Mouse (Mus musculus) hindbrain, embryonic 16.5 days (tissue): ENCODE data around the gene St5. TPM values are rescaled to one million over a fixed set of nuclear protein-coding genes. Genes with fewer than 3 reads are reported as not detected.
A peak's percentile ranks its signal among the peaks of the same experiment; 100 is the strongest.

Experiments
- ATAC-seq: fragments of 200-750 bp; cut with Nextera tagmentation; 2 replicates; pipeline ENCODE4 v1.8.0; 2017; ENCODE audit warnings: moderate TSS enrichment, moderate library complexity
- H3K27ac ChIP-seq: fragments of 300-500 bp; sonication (generic); 2 replicates; pipeline ENCODE4 v1.5.1; 2014; ENCODE audit warnings: low read depth, mild to moderate bottlenecking, control low read depth, low read length, moderate library complexity
- H3K27me3 ChIP-seq: fragments of 300-500 bp; sonication (generic); replicated peaks from 2 replicates; pipeline ENCODE4 v1.6.1; 2014; ENCODE audit warnings: low read length; ENCODE audit not compliant: control insufficient read depth, insufficient read depth
- H3K36me3 ChIP-seq: fragments of 300-500 bp; sonication (generic); 2 replicates; pipeline ENCODE4 v1.6.1; 2014; ENCODE audit warnings: mild to moderate bottlenecking, low read length, moderate library complexity, mixed read lengths; ENCODE audit not compliant: control insufficient read depth, insufficient read depth
- H3K4me1 ChIP-seq: fragments of 300-500 bp; sonication (generic); 2 replicates; pipeline ENCODE4 v1.6.1; 2014; ENCODE audit warnings: low read depth, low read length; ENCODE audit not compliant: control insufficient read depth, insufficient read depth
- H3K4me2 ChIP-seq: fragments of 300-500 bp; sonication (generic); 2 replicates; pipeline ENCODE4 v1.6.1; 2014; ENCODE audit warnings: mild to moderate bottlenecking, low read length, control low read depth, moderate library complexity
- H3K4me3 ChIP-seq: fragments of 300-500 bp; sonication (generic); 2 replicates; pipeline ENCODE4 v1.5.1; 2014; ENCODE audit warnings: mild to moderate bottlenecking, low read length, control low read depth, moderate library complexity
- H3K9ac ChIP-seq: fragments of 300-500 bp; sonication (generic); 2 replicates; pipeline ENCODE4 v1.6.1; 2014; ENCODE audit warnings: low read depth, mild to moderate bottlenecking, control low read depth, low read length, moderate library complexity
- H3K9me3 ChIP-seq: fragments of 300-500 bp; sonication (generic); 2 replicates; pipeline ENCODE4 v1.6.1; 2014; ENCODE audit warnings: mild to moderate bottlenecking, low read length, moderate library complexity; ENCODE audit not compliant: control insufficient read depth
- WGBS: fragments of 180-500 bp; shearing (Covaris S2); extraction: QIAGEN DNeasy Blood & Tissue Kit; methylation state at CpG from one replicate; pipeline ENCODE4 v1.1.7; 2014; 5-methylcytosine and 5-hydroxymethylcytosine counted together
- polyA plus RNA-seq: library from polyadenylated mRNA; unstranded; fragments of >200 nt; fragmentation: Nextera tagmentation; extraction: Ambion mirVana; gene quantifications from 2 replicates; pipeline ENCODE4 v1.2.1, GENCODE M21; 2015

St5 gene
- polyA plus RNA-seq, 1 experiment from 2014 or later = 21.3 TPM

DNA sequence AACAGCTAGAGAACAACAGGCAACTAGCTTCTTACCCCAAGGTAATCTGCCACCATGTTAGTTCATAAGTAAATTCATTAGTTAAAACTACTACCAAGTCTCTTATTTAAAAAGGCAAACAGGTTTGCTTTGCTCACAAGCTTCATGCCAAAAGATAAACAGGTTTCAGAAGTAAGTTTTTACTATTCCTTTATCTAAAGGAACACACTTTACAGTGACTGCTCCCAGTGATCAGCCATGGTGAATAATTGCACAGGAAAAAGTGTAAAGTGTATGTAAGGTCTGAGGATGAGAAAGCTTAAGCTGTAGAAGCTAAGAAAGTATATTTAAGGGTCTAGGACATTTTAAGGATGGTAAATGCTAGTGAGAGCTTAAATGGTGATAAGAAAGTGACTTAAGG is 109.4 kb downstream of the St5 start:
- ATAC-seq = no peak
- no peaks in the 10 kb centered on the region for H3K27me3 ChIP-seq
- H3K9ac ChIP-seq = no peak overlapping the region
- no peaks in the 10 kb centered on the region for H3K9me3 ChIP-seq
- H3K36me3 ChIP-seq = no peaks in the 10 kb centered on the region
- no peak overlapping the region for H3K27ac ChIP-seq
- H3K4me2 ChIP-seq = no peak overlapping the region
- no peaks in the 10 kb centered on the region; the same call in 1 of the 2 replicates for H3K4me1 ChIP-seq
- H3K4me3 ChIP-seq = no peak overlapping the region

DNA sequence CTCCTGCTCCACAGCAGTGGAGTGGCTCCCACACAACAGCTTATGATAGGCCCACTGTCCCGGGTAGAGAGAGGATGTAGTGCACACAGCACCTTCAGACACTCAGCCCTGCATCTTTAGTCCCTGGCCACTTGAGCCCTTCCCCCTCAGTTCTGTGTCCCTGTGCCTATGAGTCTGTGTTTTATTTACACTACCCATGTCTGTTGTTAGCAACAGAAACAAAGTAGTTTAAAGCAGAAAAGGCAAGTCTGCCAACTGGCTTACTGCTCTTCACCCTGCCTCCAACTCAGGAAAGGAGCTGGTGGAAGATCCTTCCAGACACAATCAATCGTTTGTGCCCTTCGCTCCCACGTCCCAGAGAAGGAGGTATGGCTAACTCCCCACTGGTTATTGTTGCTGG is 111.2 kb downstream of the St5 start:
- WGBS = 52% methylated on average over 4 of the region's 4 CpGs
- ATAC-seq = no peak
- H3K9ac ChIP-seq = no peak overlapping the region
- H3K4me1 ChIP-seq = no peaks in the 10 kb centered on the region; the same call in 1 of the 2 replicates
- no peaks in the 10 kb centered on the region for H3K27me3 ChIP-seq
- H3K4me2 ChIP-seq = no peak overlapping the region
- no peaks in the 10 kb centered on the region for H3K36me3 ChIP-seq
- no peak overlapping the region for H3K4me3 ChIP-seq
- H3K9me3 ChIP-seq = no peaks in the 10 kb centered on the region
- H3K27ac ChIP-seq = no peak overlapping the region

DNA sequence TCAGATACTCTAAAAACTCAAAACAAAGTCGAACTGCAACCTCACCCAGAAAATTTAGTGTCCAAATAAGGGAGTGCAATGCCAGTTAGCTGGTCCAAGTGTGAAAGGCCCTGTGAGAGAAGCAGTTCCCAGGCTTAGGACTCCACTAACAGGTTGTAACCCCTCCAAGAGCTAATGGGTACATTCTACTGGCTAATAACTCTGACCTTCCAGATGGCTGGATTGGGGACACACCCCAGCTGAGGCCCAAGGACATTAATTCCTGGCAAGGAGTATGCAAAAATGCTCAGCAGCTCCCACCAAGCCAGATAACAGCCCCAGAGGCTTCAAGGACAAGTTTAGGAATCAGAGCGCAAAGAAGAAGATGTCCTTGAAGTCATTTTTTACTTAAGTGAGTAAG is 112.8 kb downstream of the St5 start:
- Histone ChIP-seq H3K4me2 (no peak overlapping the region), H3K27ac (no peak overlapping the region), H3K9me3 (no peaks in the 10 kb centered on the region), H3K4me3 (no peak overlapping the region), H3K27me3 (no peaks in the 10 kb centered on the region), H3K4me1 (no peaks in the 10 kb centered on the region; the same call in 1 of the 2 replicates), H3K9ac (no peak overlapping the region), H3K36me3 (no peaks in the 10 kb centered on the region)
- ATAC-seq = no peak
- WGBS = 84% methylated on average over 2 of the region's 2 CpGs

DNA sequence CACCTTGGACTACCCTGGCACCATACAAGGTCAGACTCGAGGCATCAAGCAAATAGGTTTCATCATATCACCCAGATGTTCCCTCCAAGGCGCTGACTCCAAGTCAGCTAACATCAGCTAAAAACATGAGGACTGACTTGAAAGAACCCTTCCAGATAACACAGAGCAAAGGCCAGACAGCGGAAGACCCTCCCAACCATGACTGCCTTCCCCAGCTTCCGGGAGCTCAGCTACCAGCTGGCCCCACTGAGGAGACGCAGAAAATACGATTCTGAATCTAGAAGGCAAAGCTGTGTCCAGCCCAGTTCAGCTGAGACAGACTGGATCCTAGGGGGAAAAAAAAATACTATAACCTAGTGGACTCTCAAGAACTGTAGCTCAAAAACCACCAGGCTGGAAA is 114.4 kb downstream of the St5 start:
- H3K4me2 ChIP-seq = no peak overlapping the region
- H3K27ac ChIP-seq = no peak overlapping the region
- ATAC-seq = no peak
- no peaks in the 10 kb centered on the region for H3K36me3 ChIP-seq
- H3K9me3 ChIP-seq = no peaks in the 10 kb centered on the region
- no peak overlapping the region for H3K9ac ChIP-seq
- H3K4me3 ChIP-seq = no peak overlapping the region
- 85% methylated on average over 6 of the region's 6 CpGs for WGBS
- H3K4me1 ChIP-seq = no peaks in the 10 kb centered on the region; the same call in 1 of the 2 replicates
- no peaks in the 10 kb centered on the region for H3K27me3 ChIP-seq

DNA sequence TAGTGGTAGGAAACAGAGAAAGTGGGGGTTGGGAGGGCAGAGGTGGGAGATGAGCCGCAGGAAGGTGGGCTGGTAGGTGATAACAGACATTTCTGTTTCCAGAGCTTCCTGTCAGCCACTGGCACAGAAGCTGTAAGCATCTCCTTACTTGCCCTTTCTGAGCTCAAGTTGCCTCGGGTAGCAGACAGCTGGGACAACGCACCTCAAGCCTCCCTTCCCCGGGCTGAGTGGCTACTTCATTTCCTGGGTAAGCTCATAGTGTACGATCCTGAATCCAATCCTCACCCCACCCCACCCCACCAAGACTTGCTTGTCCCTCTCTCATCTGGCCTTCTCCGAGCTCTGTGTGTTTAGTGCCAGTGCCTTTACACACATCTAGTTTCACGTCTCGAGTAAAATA is 115.3 kb downstream of the St5 start:
- ATAC-seq = no peak
- 81% methylated on average over 8 of the region's 8 CpGs for WGBS
- no peak overlapping the region for H3K9ac ChIP-seq

DNA sequence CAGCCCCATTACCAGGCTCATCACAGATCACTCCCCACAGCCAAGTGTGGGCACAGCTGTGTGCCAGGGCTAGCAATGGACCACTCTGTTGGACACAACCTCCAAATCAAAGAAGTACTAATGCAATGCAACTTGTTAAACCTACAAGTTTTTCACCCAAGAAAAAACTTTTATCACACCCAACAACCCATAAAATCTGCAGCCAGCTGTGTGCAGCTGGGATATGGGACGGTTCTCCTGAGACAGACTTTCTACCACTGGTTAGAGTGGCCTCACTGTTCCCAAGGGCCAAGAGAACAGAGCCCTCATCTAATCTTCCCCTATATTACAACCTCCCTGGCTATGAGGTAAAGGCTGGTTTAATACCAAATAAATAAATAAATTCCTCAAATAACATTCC is 118.9 kb downstream of the St5 start:
- no peak overlapping the region for H3K4me3 ChIP-seq
- 88% methylated on average over 1 of the region's 1 CpGs for WGBS
- H3K4me2 ChIP-seq = no peak overlapping the region
- peaks cover 3% of the 10 kb centered on the region for H3K4me1 ChIP-seq
- no peak overlapping the region for H3K9ac ChIP-seq
- no peaks in the 10 kb centered on the region for H3K36me3 ChIP-seq
- ATAC-seq = no peak
- H3K27me3 ChIP-seq = no peaks in the 10 kb centered on the region
- no peak overlapping the region for H3K27ac ChIP-seq
- H3K9me3 ChIP-seq = no peaks in the 10 kb centered on the region

More for the DNA sequence above, 115.3 kb downstream of the St5 start:
- H3K27me3 ChIP-seq = no peaks in the 10 kb centered on the region
- H3K36me3 ChIP-seq = no peaks in the 10 kb centered on the region
- no peak overlapping the region for H3K27ac ChIP-seq
- H3K4me3 ChIP-seq = no peak overlapping the region
- no peak overlapping the region for H3K4me2 ChIP-seq
- no peaks in the 10 kb centered on the region for H3K9me3 ChIP-seq
- no peaks in the 10 kb centered on the region; the same call in 1 of the 2 replicates for H3K4me1 ChIP-seq

DNA sequence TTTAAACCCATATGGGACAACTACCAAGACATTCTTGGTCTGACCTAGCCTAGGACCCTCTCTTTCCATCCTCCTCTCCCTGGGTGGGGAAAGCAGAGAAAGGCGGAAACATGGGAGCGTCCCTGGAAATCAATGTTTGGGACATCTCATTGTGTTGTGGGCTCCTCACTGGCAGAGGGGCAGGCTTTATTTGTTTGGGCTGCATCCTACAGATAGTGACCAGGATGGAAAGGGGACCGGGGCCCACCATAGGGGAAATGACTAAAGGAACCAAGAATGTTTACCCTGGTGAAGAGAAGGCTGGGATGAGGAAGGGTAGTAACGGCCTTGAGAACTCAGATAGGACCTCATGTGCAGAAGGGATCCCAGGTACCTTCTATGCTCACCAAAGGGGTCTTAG is 122.9 kb downstream of the St5 start:
- H3K27me3 ChIP-seq = no peaks in the 10 kb centered on the region
- ATAC-seq = no peak
- no peaks in the 10 kb centered on the region for H3K9me3 ChIP-seq
- H3K4me2 ChIP-seq = no peak overlapping the region
- H3K27ac ChIP-seq = no peak overlapping the region
- WGBS = 68% methylated on average over 4 of the region's 4 CpGs
- H3K4me1 ChIP-seq = peaks cover 12% of the 10 kb centered on the region
- no peak overlapping the region for H3K4me3 ChIP-seq
- H3K36me3 ChIP-seq = no peaks in the 10 kb centered on the region
- H3K9ac ChIP-seq = no peak overlapping the region

DNA sequence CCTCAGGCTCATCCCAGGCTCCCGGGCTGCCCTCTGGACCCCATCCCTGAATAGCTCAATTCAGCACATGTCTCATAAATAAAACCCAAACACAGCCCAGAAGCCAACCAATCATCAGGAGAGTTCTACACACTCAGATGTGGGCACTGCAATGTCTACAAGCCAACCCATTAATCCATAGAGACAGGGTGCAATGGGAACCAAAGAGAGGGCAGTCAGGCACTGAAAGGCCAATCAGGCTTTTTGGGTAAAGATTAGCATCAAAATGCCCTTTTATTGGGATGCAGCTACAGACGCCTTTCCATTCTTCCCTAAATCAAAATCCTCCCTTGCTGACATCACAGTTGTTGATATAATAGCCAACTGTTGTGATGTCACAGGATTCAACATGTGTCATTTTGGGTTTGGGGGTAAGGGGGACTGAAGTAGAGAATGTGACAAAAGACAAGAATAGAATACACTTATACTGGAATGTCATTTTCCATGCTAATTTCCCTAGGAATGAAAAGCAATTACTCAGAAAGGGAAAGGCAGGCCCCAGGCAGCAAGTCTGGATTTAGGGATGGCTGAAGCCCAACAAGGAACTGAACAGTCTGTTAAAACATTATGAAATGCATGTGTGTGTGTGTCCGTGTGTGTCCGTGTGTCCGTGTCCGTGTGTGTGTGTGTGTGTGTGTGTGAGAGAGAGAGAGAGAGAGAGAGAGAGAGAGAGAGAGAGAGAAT is 123.7 kb downstream of the St5 start:
- Histone ChIP-seq H3K4me1 (peaks cover 12% of the 10 kb centered on the region), H3K27ac (peak overlapping the region; percentile 33; the same call in 1 of the 2 replicates), H3K9ac (no peak overlapping the region), H3K4me3 (no peak overlapping the region), H3K27me3 (no peaks in the 10 kb centered on the region), H3K36me3 (no peaks in the 10 kb centered on the region), H3K4me2 (no peak overlapping the region), H3K9me3 (no peaks in the 10 kb centered on the region)
- peak; percentile 88 for ATAC-seq
- 26% methylated on average over 6 of the region's 6 CpGs for WGBS

DNA sequence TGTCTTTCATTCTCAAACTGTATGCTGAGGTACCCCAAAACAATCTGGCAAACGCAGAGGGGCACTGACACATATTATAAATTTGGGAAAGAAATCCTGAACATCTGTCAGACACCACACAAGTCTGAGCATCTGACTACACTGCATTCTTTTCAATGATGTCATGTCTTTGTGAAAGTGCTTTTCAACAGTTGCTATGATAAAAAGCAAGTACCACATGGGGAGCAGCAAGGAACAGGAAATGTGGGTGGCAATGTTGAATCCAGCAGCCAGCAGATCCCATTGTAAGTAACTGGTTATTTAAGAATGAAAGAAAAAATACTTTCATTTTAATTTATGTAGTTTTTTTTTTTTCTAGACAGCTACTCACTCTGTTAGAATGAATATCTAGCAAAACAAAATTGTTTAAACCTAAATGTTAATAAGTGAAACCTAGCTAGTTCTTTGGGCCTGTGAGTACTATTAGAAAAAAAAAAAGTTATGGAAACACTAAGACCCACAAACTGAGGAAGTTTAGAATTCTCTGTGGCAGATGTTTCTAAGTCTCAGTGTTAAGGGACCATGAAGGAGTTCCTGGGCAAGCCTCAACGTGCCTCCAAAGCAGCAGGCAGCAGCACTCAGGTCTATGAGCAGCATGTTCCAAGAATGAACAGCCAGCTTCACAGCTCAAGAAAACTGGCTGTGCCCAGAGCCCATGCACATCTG is 124.4 kb downstream of the St5 start:
- no peak for ATAC-seq
- H3K4me3 ChIP-seq = no peak overlapping the region
- no peaks in the 10 kb centered on the region for H3K27me3 ChIP-seq
- peak overlapping the region; percentile 33; the same call in 1 of the 2 replicates for H3K27ac ChIP-seq
- H3K4me2 ChIP-seq = no peak overlapping the region
- no peak overlapping the region for H3K9ac ChIP-seq
- H3K4me1 ChIP-seq = peaks cover 12% of the 10 kb centered on the region
- WGBS = 33% methylated on average over 2 of the region's 2 CpGs
- no peaks in the 10 kb centered on the region for H3K9me3 ChIP-seq
- H3K36me3 ChIP-seq = no peaks in the 10 kb centered on the region
